Mouse (Mus musculus): ENCODE measurements around the gene Pus3.

GRCm38 (mm10) chr9:35561076-35561475, 2.7 kb downstream of the Pus3 start:
- no peak for TF ChIP-seq CTCF (IDR thresholded peaks at IDR 0.05; ENCODE audit: low read depth)
- no peak for TF ChIP-seq EP300 (optimal IDR thresholded peaks at IDR 0.05)
